22 mouse cellular contexts compared by ENCODE assay signal in the genomic region with DNA sequence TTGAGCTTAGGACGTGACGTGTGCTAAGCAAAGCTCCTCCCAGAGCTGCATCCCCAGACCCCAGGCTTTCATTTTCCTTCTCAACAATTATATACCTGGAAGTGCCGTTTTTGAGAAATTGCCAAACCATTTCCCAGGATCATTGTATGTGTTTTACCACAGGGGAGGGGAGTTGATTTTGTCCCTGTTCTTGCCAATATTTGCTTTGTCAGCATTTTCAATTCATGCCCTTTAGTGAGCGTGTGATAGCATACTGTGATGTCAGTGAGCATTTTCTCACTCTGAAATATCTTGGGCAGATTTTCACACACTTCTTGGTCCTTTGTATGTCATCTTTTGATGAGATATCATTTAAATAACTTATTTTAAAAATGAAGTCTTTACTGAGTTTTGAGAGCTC.
DNase-seq lines count a peak whose midpoint lies in the region; TF ChIP-seq lines count a peak whose summit lies in the region.
"Had no signal": no experiment of that assay in that cellular context is flagged by ENCODE, and none has a peak within 500 bp of the region (broad histone marks: within the 10 kb centered on the region; RNA-seq: fewer than 3 reads in every experiment).

No protein-coding gene starts in this region.

- H3K9ac ChIP-seq in CH12.LX (ENCODE audit: insufficient read depth, low read depth) (no peak overlapping the region), ES-E14 (ENCODE audit: insufficient read depth, low read depth, low read length, poor library complexity, severe bottlenecking) (no peak overlapping the region), MEL (ENCODE audit: control insufficient read depth, low read depth, low read length, poor library complexity, severe bottlenecking) (no peak overlapping the region)

- TF ChIP-seq EP300 in CH12.LX (IDR thresholded peaks at IDR 0.05; ENCODE audit: low read length) (no peak), MEL (IDR thresholded peaks at IDR 0.05; ENCODE audit: low read depth in 1 of 2, low read length in 2 of 2) (no peak)

- in situ Hi-C loops in CH12.LX (cut with MboI; ENCODE audit: low pct_ligation_motif_present, low pct_unique_long_range_greater_than_20kb, low sequenced_read_pairs) (no loop called here), ES-E14 (cut with MboI; ENCODE audit: low sequenced_read_pairs in 2 of 2, unreplicated experiment in 2 of 2) (no loop called here)

- H3K79me2 ChIP-seq in CH12.LX (replicated peaks; ENCODE audit: control insufficient read depth, extremely low read depth, insufficient read depth, poor library complexity, severe bottlenecking) (peaks cover 32% of the 10 kb centered on the region), MEL (ENCODE audit: control insufficient read depth, insufficient read depth, low read length, poor library complexity) (peaks cover 28% of the 10 kb centered on the region)

- H3K27ac ChIP-seq in gastrocnemius, adult 2 months: no peak overlapping the region
- H3K27ac ChIP-seq in CH12.LX (ENCODE audit: insufficient read depth, low read depth): no peak overlapping the region
- no peak overlapping the region for H3K27ac ChIP-seq in ES-E14 (ENCODE audit: insufficient read depth, low read depth, low read length, poor library complexity, severe bottlenecking)
- H3K27ac ChIP-seq in MEL (ENCODE audit: control insufficient read depth, low read depth, low read length): no peak overlapping the region

- H3K4me1 ChIP-seq in CH12.LX (ENCODE audit: control insufficient read depth in 1 of 2, insufficient read depth in 2 of 2) (peaks cover 8 to 80% of the 10 kb centered on the region in 2 experiments), ES-E14 (ENCODE audit: control insufficient read depth in 2 of 2, insufficient read depth in 2 of 2, low read length in 2 of 2, poor library complexity in 1 of 2) (no peaks in the 10 kb centered on the region), MEL (ENCODE audit: control insufficient read depth in 1 of 2, insufficient read depth in 2 of 2, low read length in 2 of 2) (peaks cover 12 to 32% of the 10 kb centered on the region in 2 experiments)

- DNase-seq in gastrocnemius, adult 2 months: no peak
- DNase-seq in gastrocnemius, adult 8-10 months (ENCODE audit: low spot score in 2 of 2): no peak
- DNase-seq in CH12.LX (ENCODE audit: extremely low read depth) (no peak), ES-E14 (ENCODE audit: low read depth, low spot score) (no peak), MEL (ENCODE audit: low read depth, low spot score) (no peak)
- no peak for DNase-seq in layer of hippocampus, adult 8-10 months (ENCODE audit: low spot score in 2 of 2)
- no peak for DNase-seq in ovary, adult 18-20 months (ENCODE audit: low spot score)
- DNase-seq in adrenal gland, postnatal 14 days: no peak
- DNase-seq: adrenal gland, adult 2 months; adrenal gland, adult 8-10 months; adrenal gland, postnatal 10 days; adrenal gland, postnatal 25 days; adrenal gland, postnatal 36 days; B cell, adult 2 months; cerebellum, adult 11 months; cerebellum, adult 11-12 months; cerebellum, adult 18-20 months; cerebellum, adult 2 months; cerebellum, adult 8-10 months; cerebellum, adult 9-10 months had no signal

- H3K27me3 ChIP-seq in CH12.LX (replicated peaks): no peaks in the 10 kb centered on the region
- H3K27me3 ChIP-seq in MEL (ENCODE audit: control insufficient read depth in 1 of 2, insufficient read depth in 2 of 2, low read length in 2 of 2): no peaks in the 10 kb centered on the region
- H3K27me3 ChIP-seq: Patski had no signal

- TF ChIP-seq POLR2A in CH12.LX (IDR thresholded peaks at IDR 0.05; ENCODE audit: low read depth, low read length) (no peak), MEL (IDR thresholded peaks at IDR 0.05; ENCODE audit: control insufficient read depth in 1 of 2, insufficient read depth in 1 of 2, low read depth in 1 of 2, low read length in 2 of 2, poor library complexity in 1 of 2) (no peak)

- H3K36me3 ChIP-seq in CH12.LX (replicated peaks in 1 of 2; ENCODE audit: control insufficient read depth in 1 of 2, insufficient read depth in 1 of 2, low read length in 1 of 2): peaks cover 2 to 16% of the 10 kb centered on the region in 2 experiments
- no peaks in the 10 kb centered on the region for H3K36me3 ChIP-seq in ES-E14 (ENCODE audit: control insufficient read depth, insufficient read depth, low read length, poor library complexity, severe bottlenecking)
- H3K36me3 ChIP-seq in MEL (ENCODE audit: control insufficient read depth in 1 of 2, insufficient read depth in 2 of 2, low read length in 2 of 2): peaks cover 0 to 56% of the 10 kb centered on the region in 2 experiments; a peak in 3 of 4 replicates

- H3K4me3 ChIP-seq in gastrocnemius, adult 2 months: peak overlapping the region; percentile 34; the same call in 1 of the 2 replicates
- no peak overlapping the region for H3K4me3 ChIP-seq in CH12.LX (replicated peaks in 1 of 3; ENCODE audit: low read depth in 2 of 3, low read length in 2 of 3, poor library complexity in 1 of 3)
- no peak overlapping the region for H3K4me3 ChIP-seq in ES-E14 (ENCODE audit: insufficient read depth in 1 of 2, low read depth in 1 of 2, low read length in 2 of 2, poor library complexity in 1 of 2, severe bottlenecking in 1 of 2)
- H3K4me3 ChIP-seq in MEL (ENCODE audit: control insufficient read depth in 1 of 2, insufficient read depth in 1 of 2, low read depth in 2 of 2, low read length in 2 of 2): no peak overlapping the region

- H3K9me3 ChIP-seq in CH12.LX (replicated peaks; ENCODE audit: low read length) (no peaks in the 10 kb centered on the region), ES-E14 (ENCODE audit: control insufficient read depth, insufficient read depth, low read depth, low read length) (no peaks in the 10 kb centered on the region), MEL (replicated peaks; ENCODE audit: insufficient read depth, low read length) (no peaks in the 10 kb centered on the region)
- H3K9me3 ChIP-seq: G1E had no signal

- TF ChIP-seq RAD21 in CH12.LX (IDR thresholded peaks at IDR 0.05; ENCODE audit: low read depth, low read length) (no peak), MEL (IDR thresholded peaks at IDR 0.05; ENCODE audit: low read depth, low read length) (no peak)

- no peak for TF ChIP-seq CTCF in gastrocnemius, adult 2 months (IDR thresholded peaks at IDR 0.05)
- TF ChIP-seq CTCF in CH12.LX (conservative IDR thresholded peaks at IDR 0.05 in 1 of 2, IDR thresholded peaks at IDR 0.05 in 1 of 2; ENCODE audit: low read depth in 2 of 2, low read length in 2 of 2) (no peak), MEL (IDR thresholded peaks at IDR 0.05 in 2 of 3, conservative IDR thresholded peaks at IDR 0.05 in 1 of 3; ENCODE audit: control insufficient read depth in 1 of 3, insufficient read depth in 1 of 3, low read depth in 2 of 3, low read length in 3 of 3, poor library complexity in 1 of 3, severe bottlenecking in 1 of 3) (no peak)

- intact Hi-C loops in gastrocnemius, adult 2 months (cut with DNase I): no loop called here

- dilution Hi-C loops in CH12.LX (cut with MboI; ENCODE audit: extremely low pct_ligation_motif_present, extremely low pct_unique_long_range_greater_than_20kb, low sequenced_read_pairs): no loop called here

- no peak overlapping the region for H3K4me2 ChIP-seq in CH12.LX (ENCODE audit: insufficient read depth, low read depth, poor library complexity, severe bottlenecking)

TF ChIP-seq in CH12.LX, 34 proteins besides CTCF, POLR2A, EP300 and RAD21:
- TF ChIP-seq MAFK (IDR thresholded peaks at IDR 0.05; ENCODE audit: insufficient replicate concordance, low read length): peak; percentile 99
- no peak for TF ChIP-seq POLR2AphosphoS2 (IDR thresholded peaks at IDR 0.05; ENCODE audit: low read depth, low read length)
- TF ChIP-seq JUND (conservative IDR thresholded peaks at IDR 0.05; ENCODE audit: low read depth, low read length): no peak
TF ChIP-seq in CH12.LX: peak in this region for 1.

TF ChIP-seq in ES-E14, 5 proteins besides CTCF, POLR2A, EP300 and RAD21:
- TF ChIP-seq CHD2 (IDR thresholded peaks at IDR 0.05; ENCODE audit: low read depth, low read length) (no peak), HCFC1 (IDR thresholded peaks at IDR 0.05; ENCODE audit: borderline replicate concordance, insufficient read depth, low read length) (no peak), ZNF384 (IDR thresholded peaks at IDR 0.05; ENCODE audit: low read depth, low read length) (no peak), ZC3H11A (IDR thresholded peaks at IDR 0.05; ENCODE audit: borderline replicate concordance, low read depth, low read length) (no peak), MAFK (IDR thresholded peaks at IDR 0.05; ENCODE audit: insufficient read depth, low read depth, low read length) (peak; percentile 76)

TF ChIP-seq in MEL, 35 proteins besides CTCF, POLR2A, EP300 and RAD21:
- TF ChIP-seq MAX (IDR thresholded peaks at IDR 0.05; ENCODE audit: low read length) (no peak), MAFK (IDR thresholded peaks at IDR 0.05; ENCODE audit: borderline replicate concordance, low read depth, low read length) (peak; percentile 95)
